Mouse (Mus musculus) kidney, adult 2 months (tissue): Measurements from ENCODE around the gene Txlnb. TPM values are rescaled to one million over a fixed set of nuclear protein-coding genes. Genes with fewer than 3 reads are reported as not detected.
"Not testable (repeated sequence)": the region's sequence is repeated elsewhere in the genome, so short reads cannot be mapped to it uniquely, and the experiment has no call there.

ENCODE experiments used
- DNase-seq: peaks from one replicate; pipeline ENCODE4 v3.0.0; 2021
- H3K27ac ChIP-seq: fragments of 200-500 bp; 2 replicates; pipeline ENCODE4 v1.5.1; 2012; ENCODE audit warnings: low read depth, low read length, control low read depth, inconsistent platforms; ENCODE audit not compliant: insufficient read depth
- H3K27me3 ChIP-seq: fragments of 200-500 bp; replicated peaks from 2 replicates; pipeline ENCODE4 v1.6.1; 2012; ENCODE audit warnings: mild to moderate bottlenecking, moderate library complexity, low read length, inconsistent platforms; ENCODE audit not compliant: control insufficient read depth, insufficient read depth
- H3K36me3 ChIP-seq: fragments of 200-500 bp; 2 replicates; pipeline ENCODE4 v1.6.1; 2012; ENCODE audit warnings: mild to moderate bottlenecking, moderate library complexity, low read length, inconsistent platforms; ENCODE audit not compliant: control insufficient read depth, insufficient read depth
- H3K4me1 ChIP-seq: fragments of 200-500 bp; 2 replicates; pipeline ENCODE4 v1.6.1; 2011; ENCODE audit warnings: low read length; ENCODE audit not compliant: control insufficient read depth, insufficient read depth
- H3K4me3 ChIP-seq: fragments of 200-500 bp; 2 replicates; pipeline ENCODE4 v1.5.1; 2011; ENCODE audit warnings: mild to moderate bottlenecking, low read depth, low read length, control low read depth; ENCODE audit not compliant: insufficient read depth
- CTCF ChIP-seq: fragments of 200-500 bp; conservative IDR thresholded peaks from 2 replicates; pipeline ENCODE4 v1.5.1; 2011; ENCODE audit warnings: low read depth, mild to moderate bottlenecking, control low read depth, low read length, moderate library complexity, mixed read lengths; ENCODE audit not compliant: insufficient read depth, insufficient read length
- POLR2A ChIP-seq: fragments of 200-500 bp; IDR thresholded peaks from one replicate; pipeline ENCODE4 v1.6.1; 2011; ENCODE audit warnings: low read depth, low read length, control low read depth
- WGBS: fragments of 180-500 bp; shearing (Covaris S2); methylation state at CpG from one replicate; pipeline ENCODE4 v1.1.7; 2018; 5-methylcytosine and 5-hydroxymethylcytosine counted together
- polyA plus RNA-seq: library from polyadenylated mRNA; depleted of rRNA; stranded (reverse); fragments of >200 nt; gene quantifications from 2 replicates; pipeline ENCODE4 v1.2.3, GENCODE M21; 2012

Txlnb gene
- polyA plus RNA-seq, 1 experiment = 1.7 TPM

DNA sequence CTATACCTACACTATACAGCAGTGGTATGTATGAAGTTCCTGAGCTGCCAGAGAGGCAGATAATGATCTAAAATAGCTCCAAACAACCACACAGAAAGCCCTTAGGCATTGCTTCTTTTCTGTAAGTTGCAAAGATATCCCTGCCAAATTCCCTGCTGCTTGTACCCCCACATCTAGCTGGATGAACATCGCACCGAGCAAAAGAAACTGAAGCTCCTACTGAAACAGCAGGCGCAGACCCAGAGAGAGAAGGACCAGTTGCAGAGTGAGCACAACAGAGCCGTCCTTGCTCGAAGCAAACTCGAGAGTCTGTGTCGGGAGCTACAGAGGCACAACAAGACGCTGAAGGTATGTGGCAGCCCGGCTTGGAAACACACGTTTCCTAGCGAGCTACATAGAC is 19.0 kb downstream of the Txlnb start:
- Histone ChIP-seq H3K36me3 (no peaks in the 10 kb centered on the region), H3K27me3 (no peaks in the 10 kb centered on the region), H3K27ac (no peak overlapping the region), H3K4me1 (no peaks in the 10 kb centered on the region), H3K4me3 (no peak overlapping the region)
- no peak for TF ChIP-seq POLR2A
- no peak for TF ChIP-seq CTCF
- no peak for DNase-seq
- 85% methylated on average over 11 of the region's 11 CpGs for WGBS

DNA sequence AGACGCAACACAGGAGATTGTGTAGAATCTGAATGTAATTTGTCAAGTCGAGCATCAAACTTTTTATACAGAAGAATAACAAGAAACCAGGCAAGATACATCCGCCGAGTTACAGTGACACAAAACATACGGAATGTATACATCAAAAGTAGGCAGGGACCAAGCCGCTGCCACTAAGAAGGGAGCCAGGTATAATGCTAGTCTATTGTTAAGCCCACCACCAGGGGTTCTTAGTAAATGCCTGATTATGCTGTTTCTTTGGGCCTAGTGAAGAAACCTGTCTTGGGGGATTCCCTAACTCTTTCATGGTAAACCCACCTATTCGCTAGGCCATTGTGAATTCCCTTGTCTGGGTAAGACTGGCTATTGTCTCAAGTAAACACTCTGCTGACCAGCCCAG is 24.4 kb downstream of the Txlnb start:
- H3K27me3 ChIP-seq, DNase-seq, H3K4me1 ChIP-seq, H3K4me3 ChIP-seq, H3K36me3 ChIP-seq, H3K27ac ChIP-seq: not testable (repeated sequence)
- WGBS = 95% methylated on average over 7 of the region's 7 CpGs

DNA sequence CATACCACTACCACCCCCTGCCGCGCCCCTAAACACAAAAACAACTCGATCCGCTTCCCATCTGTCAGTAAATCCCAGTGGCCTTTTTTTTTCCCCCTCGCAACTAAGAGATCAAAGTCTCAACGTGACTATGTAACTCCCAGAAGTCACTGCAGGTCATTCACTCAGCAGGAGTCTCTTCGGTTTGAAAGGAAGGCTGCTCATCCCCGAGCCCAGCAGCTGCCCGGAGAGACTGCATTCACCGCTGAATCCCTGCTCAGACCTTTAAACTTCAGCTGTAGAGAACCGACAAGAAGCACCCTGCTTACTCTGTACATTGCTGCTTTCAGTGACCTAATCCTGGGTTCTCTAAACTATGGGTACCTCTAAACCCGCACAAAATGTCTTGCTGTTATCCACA is 31.4 kb downstream of the Txlnb start:
- TF ChIP-seq CTCF (no peak), POLR2A (no peak)
- Histone ChIP-seq H3K4me1 (no peaks in the 10 kb centered on the region; the same call in 1 of the 2 replicates), H3K4me3 (no peak overlapping the region), H3K27ac (no peak overlapping the region), H3K36me3 (no peaks in the 10 kb centered on the region), H3K27me3 (no peaks in the 10 kb centered on the region)
- whole genome bisulfite sequencing = 13% methylated on average over 12 of the region's 12 CpGs
- peak; percentile 62 for DNase-seq

DNA sequence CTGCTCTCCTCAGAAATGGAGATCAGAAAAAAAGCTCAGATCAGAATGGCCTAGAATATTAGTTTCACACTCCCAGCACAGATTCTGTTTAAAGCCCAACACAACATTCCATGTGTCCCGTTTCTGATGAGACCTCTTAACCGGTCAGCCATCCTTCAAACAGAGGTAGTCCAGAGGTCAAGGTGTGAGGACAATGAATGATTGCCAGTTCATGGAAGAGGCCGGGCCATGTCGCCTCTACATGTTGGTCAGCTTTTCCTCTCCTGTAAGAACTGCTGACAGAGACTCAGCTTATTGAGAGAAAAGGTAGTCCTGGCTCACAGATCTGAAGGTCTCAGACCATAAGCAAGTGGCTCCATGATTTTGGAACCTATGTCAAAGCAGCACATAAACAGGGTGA is 33.2 kb downstream of the Txlnb start:
- peak; percentile 64 for DNase-seq
- TF ChIP-seq CTCF = no peak
- H3K4me1 ChIP-seq = no peaks in the 10 kb centered on the region; the same call in 1 of the 2 replicates
- WGBS = 49% methylated on average over 4 of the region's 4 CpGs
- no peaks in the 10 kb centered on the region for H3K36me3 ChIP-seq
- no peak overlapping the region for H3K4me3 ChIP-seq
- H3K27me3 ChIP-seq = no peaks in the 10 kb centered on the region
- H3K27ac ChIP-seq = no peak overlapping the region

DNA sequence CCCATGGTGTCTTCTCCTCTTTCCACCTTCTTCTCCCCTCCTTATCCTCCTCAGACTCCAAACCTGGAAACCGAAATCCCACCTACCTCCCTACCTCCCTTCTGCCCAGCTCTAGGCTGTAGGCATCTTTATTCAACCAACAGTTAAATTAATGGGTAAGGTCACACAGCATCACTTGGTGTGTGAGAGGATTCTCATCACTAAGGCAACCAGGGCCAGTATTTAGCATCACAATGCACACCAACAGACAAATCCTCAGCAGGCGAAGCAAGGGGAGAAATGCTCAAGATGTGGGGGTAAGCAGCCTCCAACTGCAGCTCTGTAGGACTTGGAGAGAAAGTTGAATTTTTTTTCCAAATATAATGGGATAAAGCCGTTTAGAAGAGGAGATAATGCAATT is 35.0 kb downstream of the Txlnb start:
- no peak overlapping the region for H3K4me3 ChIP-seq
- no peak for DNase-seq
- H3K4me1 ChIP-seq = peaks cover 4% of the 10 kb centered on the region; the same call in 1 of the 2 replicates
- H3K27me3 ChIP-seq = no peaks in the 10 kb centered on the region
- 73% methylated on average over 3 of the region's 3 CpGs for WGBS
- TF ChIP-seq CTCF (no peak), POLR2A (no peak)
- H3K36me3 ChIP-seq = no peaks in the 10 kb centered on the region
- H3K27ac ChIP-seq = no peak overlapping the region

DNA sequence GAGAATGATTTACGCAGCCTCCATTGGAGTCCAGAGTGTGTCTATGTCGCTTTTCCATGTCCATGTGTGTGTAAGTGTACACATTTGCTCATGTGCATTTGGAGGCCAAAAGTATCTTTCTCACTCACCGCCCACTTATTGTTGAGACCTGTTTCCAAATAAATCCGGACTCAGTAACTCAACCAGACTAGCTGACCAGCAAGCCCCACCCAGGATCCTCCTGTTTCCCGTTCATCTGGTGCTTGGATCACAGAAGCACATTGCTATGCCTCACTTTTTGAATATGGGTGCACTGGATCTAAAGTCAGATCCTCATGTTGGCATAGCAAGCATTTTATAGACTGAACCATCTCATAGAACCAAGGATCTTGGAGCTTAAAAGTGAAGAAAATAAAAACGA is 39.0 kb downstream of the Txlnb start:
- H3K36me3 ChIP-seq = no peaks in the 10 kb centered on the region
- peaks cover 4% of the 10 kb centered on the region; the same call in 1 of the 2 replicates for H3K4me1 ChIP-seq
- peak overlapping the region; percentile 35; the same call in 1 of the 2 replicates for H3K27ac ChIP-seq
- no peak overlapping the region for H3K4me3 ChIP-seq
- DNase-seq = no peak
- 50% methylated on average over 6 of the region's 6 CpGs for WGBS
- no peaks in the 10 kb centered on the region for H3K27me3 ChIP-seq
- TF ChIP-seq POLR2A = no peak
- TF ChIP-seq CTCF = no peak

DNA sequence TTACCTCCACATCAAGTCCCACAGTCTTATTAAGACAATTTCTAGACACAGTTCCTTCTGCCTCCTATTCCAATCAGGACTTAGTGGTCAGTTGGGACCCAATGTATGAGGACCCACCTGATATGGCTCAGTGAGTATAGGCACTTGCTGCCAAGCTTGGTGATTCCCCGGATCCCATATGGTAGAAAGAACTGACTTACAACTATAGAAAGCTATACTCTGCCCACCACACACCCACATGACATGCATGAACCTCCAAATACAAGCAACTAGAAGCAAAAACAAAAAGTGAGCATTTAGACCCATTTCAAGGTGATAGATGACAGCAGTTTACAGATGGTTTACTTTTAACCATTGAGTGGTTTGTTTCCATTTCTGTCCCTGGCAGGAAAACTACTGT is 40.2 kb downstream of the Txlnb start:
- TF ChIP-seq POLR2A (no peak), CTCF (no peak)
- no peak for DNase-seq
- Histone ChIP-seq H3K27me3 (no peaks in the 10 kb centered on the region), H3K4me3 (no peak overlapping the region), H3K36me3 (no peaks in the 10 kb centered on the region), H3K27ac (no peak overlapping the region), H3K4me1 (peaks cover 4% of the 10 kb centered on the region; the same call in 1 of the 2 replicates)
- WGBS = 95% methylated on average over 1 of the region's 1 CpGs

DNA sequence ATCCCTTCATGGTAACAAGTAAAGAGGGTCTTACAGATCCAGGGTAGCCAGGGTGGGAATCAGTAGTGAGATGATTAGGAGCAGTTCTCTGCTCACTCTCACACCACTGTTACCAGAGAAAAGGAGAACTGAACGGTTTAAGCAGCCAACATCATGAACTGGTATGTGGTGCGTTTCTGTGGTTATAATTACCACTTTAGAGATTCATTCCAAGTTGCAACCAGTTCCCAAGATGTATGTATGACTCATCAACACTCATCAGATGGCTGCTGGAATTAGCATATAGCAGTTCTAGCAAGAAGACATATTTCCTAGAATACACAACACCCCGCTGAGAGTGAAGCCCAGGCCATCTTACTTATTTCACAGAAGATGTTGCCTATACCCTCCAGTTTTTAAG is 46.0 kb downstream of the Txlnb start:
- no peak for TF ChIP-seq CTCF
- TF ChIP-seq POLR2A = no peak
- H3K4me1 ChIP-seq = no peaks in the 10 kb centered on the region
- no peak overlapping the region for H3K4me3 ChIP-seq
- H3K36me3 ChIP-seq = no peaks in the 10 kb centered on the region
- no peak for DNase-seq
- H3K27ac ChIP-seq = no peak overlapping the region
- 93% methylated on average over 3 of the region's 3 CpGs for WGBS
- no peaks in the 10 kb centered on the region for H3K27me3 ChIP-seq
